Mouse (Mus musculus): ENCODE data around the gene Sox8.

The Sox8 gene

GRCm38 (mm10) chr17:25570648-25571452, at the start of gene Sox8:
TSS of gene Sox8 (minus strand) at chr17:25570686.
- 2% methylated on average over 61 of the region's 61 CpGs for WGBS

GRCm38 (mm10) chr17:25618508-25619056, 48.1 kb upstream of the Sox8 start:
- WGBS, result 17% methylated on average over 16 of the region's 16 CpGs

GRCm38 (mm10) chr17:25614723-25615510, 44.4 kb upstream of the Sox8 start:
- WGBS, result 70% methylated on average over 10 of the region's 10 CpGs

GRCm38 (mm10) chr17:25613323-25613722, 42.8 kb upstream of the Sox8 start:
- WGBS, result 98% methylated on average over 6 of the region's 6 CpGs

GRCm38 (mm10) chr17:25612537-25612936, 42.1 kb upstream of the Sox8 start:
- WGBS, result 87% methylated on average over 9 of the region's 9 CpGs

- WGBS, result 58% methylated on average over 9 of the region's 9 CpGs
These were observed 39.7 kb upstream of the Sox8 start for GRCm38 (mm10) chr17:25610151-25610550.

- 72% methylated on average over 3 of the region's 3 CpGs for WGBS
These were observed 39.0 kb upstream of the Sox8 start for GRCm38 (mm10) chr17:25609506-25609828.

GRCm38 (mm10) chr17:25608821-25609505, 38.5 kb upstream of the Sox8 start:
- WGBS, result 54% methylated on average over 10 of the region's 10 CpGs

GRCm38 (mm10) chr17:25608137-25608785, 37.8 kb upstream of the Sox8 start:
- 49% methylated on average over 11 of the region's 11 CpGs for WGBS

GRCm38 (mm10) chr17:25604234-25604633, 33.7 kb upstream of the Sox8 start:
- WGBS, result 78% methylated on average over 5 of the region's 5 CpGs

GRCm38 (mm10) chr17:25602366-25602765, 31.9 kb upstream of the Sox8 start:
- 59% methylated on average over 8 of the region's 8 CpGs for WGBS

GRCm38 (mm10) chr17:25597537-25597936, 27.1 kb upstream of the Sox8 start:
- WGBS, result 63% methylated on average over 3 of the region's 3 CpGs

GRCm38 (mm10) chr17:25595495-25595894, 25.0 kb upstream of the Sox8 start:
- WGBS, result 77% methylated on average over 5 of the region's 5 CpGs

- WGBS, result 77% methylated on average over 22 of the region's 22 CpGs
These were observed 23.1 kb upstream of the Sox8 start for GRCm38 (mm10) chr17:25593411-25594261.

- WGBS, result 84% methylated on average over 6 of the region's 6 CpGs
These were observed 21.9 kb upstream of the Sox8 start for GRCm38 (mm10) chr17:25592336-25592735.

- 88% methylated on average over 4 of the region's 4 CpGs for WGBS
These were observed 20.5 kb upstream of the Sox8 start for GRCm38 (mm10) chr17:25590985-25591384.

- WGBS, result 88% methylated on average over 6 of the region's 6 CpGs
These were observed 19.6 kb upstream of the Sox8 start for GRCm38 (mm10) chr17:25590068-25590467.

GRCm38 (mm10) chr17:25584646-25585045, 14.2 kb upstream of the Sox8 start:
- WGBS, result 95% methylated on average over 9 of the region's 9 CpGs

GRCm38 (mm10) chr17:25583858-25584257, 13.4 kb upstream of the Sox8 start:
- WGBS, result 77% methylated on average over 8 of the region's 8 CpGs

GRCm38 (mm10) chr17:25583099-25583498, 12.6 kb upstream of the Sox8 start:
- WGBS, result 84% methylated on average over 4 of the region's 4 CpGs

GRCm38 (mm10) chr17:25582076-25582475, 11.6 kb upstream of the Sox8 start:
- 76% methylated on average over 8 of the region's 8 CpGs for WGBS
